Mouse (Mus musculus): ENCODE measurements around the gene Gm49369. TPM values are rescaled to one million over a fixed set of nuclear protein-coding genes. Genes with fewer than 3 reads are reported as not detected.

Gene Gm49369
- polyA plus RNA-seq, 1 experiment from 2014 or later = 2.5 TPM

Other genes starting within 250 kb of the Gm49369 start
- gene Gm39115, start 246.6 kb downstream of the Gm49369 start, polyA plus RNA-seq (2015; fragmentation: Nextera tagmentation; extraction: Ambion mirVana) = not detected in 2 replicates
- gene Gm45337, start 238.1 kb downstream of the Gm49369 start, polyA plus RNA-seq (2015; fragmentation: Nextera tagmentation; extraction: Ambion mirVana) = not detected in 2 replicates
- not detected in 2 replicates for gene Gm29735, start 225.6 kb downstream of the Gm49369 start, polyA plus RNA-seq (2015; fragmentation: Nextera tagmentation; extraction: Ambion mirVana)
- not detected in 2 replicates for gene Gm4553, start 216.9 kb downstream of the Gm49369 start, polyA plus RNA-seq (2015; fragmentation: Nextera tagmentation; extraction: Ambion mirVana)
- gene Krtap5-2, start 206.7 kb downstream of the Gm49369 start, polyA plus RNA-seq (2015; fragmentation: Nextera tagmentation; extraction: Ambion mirVana) = not detected in 2 replicates
- not detected in 2 replicates for gene Gm10153, start 192.3 kb downstream of the Gm49369 start, polyA plus RNA-seq (2015; fragmentation: Nextera tagmentation; extraction: Ambion mirVana)
- not detected in 2 replicates for gene Krtap5-3, start 181.3 kb downstream of the Gm49369 start, polyA plus RNA-seq (2015; fragmentation: Nextera tagmentation; extraction: Ambion mirVana)
- not detected in 2 replicates for gene Gm7579, start 170.8 kb downstream of the Gm49369 start, polyA plus RNA-seq (2015; fragmentation: Nextera tagmentation; extraction: Ambion mirVana)
- not detected in 2 replicates for gene Krtap5-5, start 152.7 kb downstream of the Gm49369 start, polyA plus RNA-seq (2015; fragmentation: Nextera tagmentation; extraction: Ambion mirVana)
- not detected in 2 replicates for gene Gm40460, start 141.6 kb downstream of the Gm49369 start, polyA plus RNA-seq (2015; fragmentation: Nextera tagmentation; extraction: Ambion mirVana)
- not detected in 2 replicates for gene Gm2431, start 124.3 kb downstream of the Gm49369 start, polyA plus RNA-seq (2015; fragmentation: Nextera tagmentation; extraction: Ambion mirVana)
- gene Gm4559, start 108.3 kb downstream of the Gm49369 start, polyA plus RNA-seq (2015; fragmentation: Nextera tagmentation; extraction: Ambion mirVana) = not detected in 2 replicates
- not detected in 2 replicates for gene Krtap5-1, start 85.5 kb downstream of the Gm49369 start, polyA plus RNA-seq (2015; fragmentation: Nextera tagmentation; extraction: Ambion mirVana)
- gene Krtap5-4, start 79.1 kb downstream of the Gm49369 start, polyA plus RNA-seq (2015; fragmentation: Nextera tagmentation; extraction: Ambion mirVana) = not detected in 2 replicates
- 1.8 and 2.3 TPM in 2 replicates for gene Ifitm10, start 8.9 kb downstream of the Gm49369 start, polyA plus RNA-seq (2015; fragmentation: Nextera tagmentation; extraction: Ambion mirVana)
- gene Ctsd, start 5.4 kb upstream of the Gm49369 start, polyA plus RNA-seq (2015; fragmentation: Nextera tagmentation; extraction: Ambion mirVana) = 294 and 312 TPM in 2 replicates
- 0.62 and 1.3 TPM in 2 replicates for gene Syt8, start 52.2 kb upstream of the Gm49369 start, polyA plus RNA-seq (2015; fragmentation: Nextera tagmentation; extraction: Ambion mirVana)
- 19.0 and 45.8 TPM in 2 replicates for gene Tnni2, start 59.1 kb upstream of the Gm49369 start, polyA plus RNA-seq (2015; fragmentation: Nextera tagmentation; extraction: Ambion mirVana)
- gene Lsp1, start 78.1 kb upstream of the Gm49369 start, polyA plus RNA-seq (2015; fragmentation: Nextera tagmentation; extraction: Ambion mirVana) = 115 and 139 TPM in 2 replicates
- gene Tnnt3, start 116.2 kb upstream of the Gm49369 start, polyA plus RNA-seq (2015; fragmentation: Nextera tagmentation; extraction: Ambion mirVana) = 23.5 and 46.2 TPM in 2 replicates
- 25.8 and 26.8 TPM in 2 replicates for gene Mrpl23, start 150.0 kb upstream of the Gm49369 start, polyA plus RNA-seq (2015; fragmentation: Nextera tagmentation; extraction: Ambion mirVana)

Measured in kidney, embryonic 15.5 days (tissue).